Mouse (Mus musculus) liver, embryonic 14.5 days (tissue): ENCODE data around the gene Ppox. TPM values are rescaled to one million over a fixed set of nuclear protein-coding genes. Genes with fewer than 3 reads are reported as not detected.
A peak's percentile ranks its signal among the peaks of the same experiment; 100 is the strongest.

Experiments used
- ATAC-seq: fragments of 200-750 bp; cut with Nextera tagmentation; 2 replicates; pipeline ENCODE4 v1.8.0; 2017; ENCODE audit warnings: moderate number of reproducible peaks, mild to moderate bottlenecking, moderate library complexity; ENCODE audit not compliant: insufficient read depth
- DNase-seq, 3 experiments: peaks; one replicate each; pipeline ENCODE4 v3.0.0-alpha.2; 2012 to 2013; ENCODE audit warnings: low read depth in 3 of 3, low spot score in 3 of 3
- H3K27ac ChIP-seq: fragments of 300-500 bp; sonication (generic); 2 replicates; pipeline ENCODE4 v1.5.1; 2014; ENCODE audit warnings: moderate library complexity, mild to moderate bottlenecking, control low read depth, inconsistent platforms
- H3K27me3 ChIP-seq: fragments of 300-500 bp; sonication (generic); 2 replicates; pipeline ENCODE4 v1.6.1; 2014; ENCODE audit warnings: mild to moderate bottlenecking, low read length, moderate library complexity; ENCODE audit not compliant: control insufficient read depth, insufficient read depth
- H3K36me3 ChIP-seq: fragments of 300-500 bp; sonication (generic); replicated peaks from 2 replicates; pipeline ENCODE4 v1.6.1; 2014; ENCODE audit warnings: low read depth; ENCODE audit not compliant: control insufficient read depth, insufficient read depth
- H3K4me1 ChIP-seq, 2 experiments: fragments of 200-500 bp in 1 of 2; fragments of 300-500 bp in 1 of 2; sonication (generic) in 1 of 2; replicated peaks; 2 replicates each; pipeline ENCODE4 v1.6.1; 2012 to 2014; ENCODE audit warnings: antibody characterized with exemption in 1 of 2, inconsistent platforms in 1 of 2, low read length in 1 of 2; ENCODE audit not compliant: control insufficient read depth in 2 of 2, insufficient read depth in 2 of 2
- H3K4me2 ChIP-seq: fragments of 300-500 bp; sonication (generic); 2 replicates; pipeline ENCODE4 v1.6.1; 2014; ENCODE audit warnings: low read depth, mild to moderate bottlenecking, control low read depth, moderate library complexity
- H3K4me3 ChIP-seq, 2 experiments: fragments of 200-500 bp in 1 of 2; fragments of 300-500 bp in 1 of 2; sonication (generic) in 1 of 2; 2 replicates each; pipeline ENCODE4 v1.5.1; 2012 to 2014; ENCODE audit warnings: low read depth in 2 of 2, low read length in 2 of 2, mild to moderate bottlenecking in 2 of 2, control low read depth in 1 of 2, inconsistent platforms in 1 of 2, moderate library complexity in 1 of 2; ENCODE audit not compliant: insufficient read depth in 1 of 2
- H3K9ac ChIP-seq: fragments of 300-500 bp; sonication (generic); replicated peaks from 2 replicates; pipeline ENCODE4 v1.6.1; 2014; ENCODE audit warnings: mild to moderate bottlenecking, control low read depth, moderate library complexity
- H3K9me3 ChIP-seq: fragments of 300-500 bp; sonication (generic); 2 replicates; pipeline ENCODE4 v1.6.1; 2016; ENCODE audit warnings: low read length, mixed read lengths; ENCODE audit not compliant: control insufficient read depth
- CTCF ChIP-seq: IDR thresholded peaks from 2 replicates; pipeline ENCODE4 v1.5.1; 2016; ENCODE audit warnings: antibody characterized with exemption, low read depth, control low read depth
- EP300 ChIP-seq: IDR thresholded peaks from 2 replicates; pipeline ENCODE4 v1.6.1; 2016; ENCODE audit warnings: antibody characterized with exemption, low read depth
- WGBS: fragments of 180-500 bp; shearing (Covaris S2); extraction: QIAGEN DNeasy Blood & Tissue Kit; methylation state at CpG from one replicate; pipeline ENCODE4 v1.1.7; 2014; ENCODE audit not compliant: insufficient replicate concordance; 5-methylcytosine and 5-hydroxymethylcytosine counted together
- polyA plus RNA-seq, 2 experiments: library from polyadenylated mRNA; depleted of rRNA in 1 of 2; stranded (reverse) in 1 of 2; unstranded in 1 of 2; fragments of >200 nt; fragmentation: Nextera tagmentation in 1 of 2; extraction: Ambion mirVana in 1 of 2; gene quantifications; 2 replicates each; pipeline versions ENCODE4 v1.2.1 to v1.2.3; 2012 to 2014

The Ppox gene
- polyA plus RNA-seq, 2 experiments = 161 to 170 TPM

- Histone ChIP-seq H3K9ac (no peak within 1 kb of the TSS), H3K4me3 (0 out of 4 replicates have a peak within 1 kb of the TSS, but pooled peaks of 1 of the 2 experiments have one; percentile 3), H3K36me3 (no peaks in the 10 kb centered on the region), H3K27me3 (peaks cover 25% of the 10 kb centered on the region), H3K27ac (no peak within 1 kb of the TSS), H3K9me3 (no peaks in the 10 kb centered on the region), H3K4me1 (peaks cover 12 to 16% of the 10 kb centered on the region in 2 experiments), H3K4me2 (peak within 1 kb of the TSS; percentile 11; the same call in 1 of the 2 replicates)
- TF ChIP-seq EP300 (no peak), CTCF (no peak)
- no peak for DNase-seq
- whole genome bisulfite sequencing = 30% methylated on average over 26 of the region's 26 CpGs
- no peak for ATAC-seq
Measured at GRCm38 (mm10) chr1:171250680-171251593, 30.0 kb downstream of the Ppox start, which contains the start of gene Ndufs2. TSS of gene Ndufs2 (minus strand) at chr1:171251388.

GRCm38 (mm10) chr1:171249913-171250600 lies 30.9 kb downstream of the Ppox start, which contains the start of gene Adamts4:
TSS of gene Adamts4 (plus strand) at chr1:171250421.
- no peak for ATAC-seq
- TF ChIP-seq EP300 (no peak), CTCF (no peak)
- no peak within 1 kb of the TSS for H3K27ac ChIP-seq
- peak within 1 kb of the TSS; percentile 11; the same call in 1 of the 2 replicates for H3K4me2 ChIP-seq
- DNase-seq = no peak
- H3K9me3 ChIP-seq = no peaks in the 10 kb centered on the region
- 0 out of 4 replicates have a peak within 1 kb of the TSS, but pooled peaks of 1 of the 2 experiments have one; percentile 3 for H3K4me3 ChIP-seq
- 17% methylated on average over 5 of the region's 5 CpGs for WGBS
- peaks cover 25% of the 10 kb centered on the region for H3K27me3 ChIP-seq
- H3K4me1 ChIP-seq = peaks cover 13 to 18% of the 10 kb centered on the region in 2 experiments
- no peak within 1 kb of the TSS for H3K9ac ChIP-seq
- peaks cover under 1% of the 10 kb centered on the region; the same call in 1 of the 2 replicates for H3K36me3 ChIP-seq

- no peak for ATAC-seq
- Histone ChIP-seq H3K27me3 (peaks cover 25% of the 10 kb centered on the region), H3K4me1 (peaks cover 13 to 18% of the 10 kb centered on the region in 2 experiments), H3K9ac (no peak overlapping the region), H3K4me2 (no peak overlapping the region), H3K36me3 (peaks cover 6% of the 10 kb centered on the region; the same call in 1 of the 2 replicates), H3K9me3 (no peaks in the 10 kb centered on the region), H3K27ac (no peak overlapping the region), H3K4me3 (no peak overlapping the region)
- WGBS = 23% methylated on average over 3 of the region's 3 CpGs
- no peak for TF ChIP-seq CTCF
- TF ChIP-seq EP300 = no peak
- no peak for DNase-seq
Measured at GRCm38 (mm10) chr1:171248386-171249226, 32.4 kb downstream of the Ppox start.

- peak overlapping the region; percentile 83; the same call in 1 of the 2 replicates for H3K27ac ChIP-seq
- peaks cover 13 to 18% of the 10 kb centered on the region in 2 experiments for H3K4me1 ChIP-seq
- WGBS = 12% methylated on average over 4 of the region's 4 CpGs
- peaks cover 23% of the 10 kb centered on the region for H3K27me3 ChIP-seq
- peaks cover 7% of the 10 kb centered on the region; the same call in 1 of the 2 replicates for H3K36me3 ChIP-seq
- peak overlapping the region; percentile 79; the same call in 1 of the 2 replicates for H3K9ac ChIP-seq
- TF ChIP-seq EP300 (no peak), CTCF (no peak)
- no peaks in the 10 kb centered on the region for H3K9me3 ChIP-seq
- ATAC-seq (no peak), DNase-seq (no peak)
- H3K4me2 ChIP-seq = peak overlapping the region; percentile 97
- H3K4me3 ChIP-seq = peak overlapping the region; percentile 82 to 84; a peak in 3 of 4 replicates
Measured at GRCm38 (mm10) chr1:171247916-171248315, 33.1 kb downstream of the Ppox start.
